Mouse (Mus musculus) retina, postnatal 7 days (tissue): ENCODE results near the gene Muc5ac.
"Not testable (repeated sequence)": the region's sequence is repeated elsewhere in the genome, so short reads cannot be mapped to it uniquely, and the experiment has no call there.

Experiments used
- DNase-seq: peaks from one replicate; pipeline ENCODE4 v3.0.0-alpha.2; 2012; ENCODE audit warnings: low read depth, low spot score

Muc5ac gene

GRCm38 (mm10) chr7:141788677-141789452, at the start of gene Muc5ac:
Muc5ac (plus strand) TSS chr7:141788972.
- DNase-seq: no peak

GRCm38 (mm10) chr7:141747451-141748100, 41.2 kb upstream of the Muc5ac start:
- no peak for DNase-seq

- no peak for DNase-seq
These were observed 36.3 kb upstream of the Muc5ac start for GRCm38 (mm10) chr7:141752513-141752912.

GRCm38 (mm10) chr7:141755831-141756230, 32.9 kb upstream of the Muc5ac start:
- DNase-seq: peak; percentile 65

DNA sequence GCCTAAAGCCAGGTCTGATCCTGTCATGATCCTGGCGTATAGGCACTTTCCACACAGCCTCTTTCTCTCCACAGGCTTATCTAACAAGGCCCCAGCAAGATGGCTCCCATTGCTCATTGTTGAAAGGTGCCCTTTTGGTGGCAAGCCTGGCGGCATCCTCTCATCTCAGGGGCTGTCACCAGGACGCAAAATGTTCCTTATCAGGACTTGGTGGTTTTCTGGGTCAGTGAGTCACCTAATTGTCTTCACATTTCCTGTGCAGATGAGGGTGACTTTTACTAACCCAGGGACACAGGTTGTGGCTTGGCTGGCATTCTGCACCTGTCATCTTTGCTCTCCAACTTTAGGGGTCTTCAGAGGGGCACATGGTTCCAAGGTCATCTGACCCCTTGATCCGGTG, 30.5 kb upstream of the Muc5ac start:
- DNase-seq: no peak

- DNase-seq: no peak
These were observed 18.3 kb upstream of the Muc5ac start for GRCm38 (mm10) chr7:141770521-141770920.

DNA sequence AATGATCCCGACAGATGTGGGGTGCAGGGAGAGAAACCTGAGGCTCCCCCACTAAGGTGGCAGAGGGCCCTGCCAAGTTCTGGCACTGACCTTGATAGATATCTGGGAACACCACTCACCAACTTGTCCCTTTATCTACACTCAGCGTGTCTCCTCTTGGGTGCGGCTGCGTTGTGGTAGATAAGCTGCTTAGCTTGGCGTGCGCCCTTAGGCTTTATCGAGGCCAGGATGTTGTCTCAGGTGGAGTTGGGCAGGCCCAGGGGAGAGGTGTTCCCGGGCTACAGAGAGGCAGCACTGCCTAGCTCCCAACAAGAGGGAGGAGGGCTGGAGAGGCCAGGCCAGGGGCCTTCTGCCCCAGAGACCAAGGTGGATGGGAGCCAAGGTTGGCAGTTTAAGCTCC, 17.8 kb upstream of the Muc5ac start:
- DNase-seq: no peak

- no peak for DNase-seq
These were observed 16.7 kb upstream of the Muc5ac start for GRCm38 (mm10) chr7:141772058-141772557.

GRCm38 (mm10) chr7:141774855-141775254, 13.9 kb upstream of the Muc5ac start:
- DNase-seq: no peak

DNA sequence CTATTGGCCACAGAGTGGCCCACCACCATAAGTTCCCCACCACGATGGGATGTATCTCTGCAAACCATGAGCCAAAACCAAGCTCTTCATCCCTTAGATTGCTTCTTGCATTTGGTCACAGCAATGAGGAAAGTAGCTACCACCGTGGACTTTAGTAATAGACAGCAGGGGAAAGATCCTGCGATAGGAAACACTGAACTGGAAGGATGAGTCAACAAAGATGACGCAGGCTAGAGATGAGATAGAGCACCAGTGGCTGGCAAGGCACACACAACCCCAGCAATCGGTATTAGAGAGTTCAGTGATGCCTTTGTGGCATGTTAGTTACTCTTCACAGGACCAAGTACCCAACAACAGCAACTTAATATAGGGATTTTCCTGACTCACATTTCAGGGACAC, 12.6 kb upstream of the Muc5ac start:
- DNase-seq: no peak

- DNase-seq: no peak
These were observed 5.5 kb downstream of the Muc5ac start for GRCm38 (mm10) chr7:141794251-141794650.

GRCm38 (mm10) chr7:141803206-141803605, 14.4 kb downstream of the Muc5ac start:
- DNase-seq: no peak

GRCm38 (mm10) chr7:141805384-141805783, 16.6 kb downstream of the Muc5ac start:
- no peak for DNase-seq

DNA sequence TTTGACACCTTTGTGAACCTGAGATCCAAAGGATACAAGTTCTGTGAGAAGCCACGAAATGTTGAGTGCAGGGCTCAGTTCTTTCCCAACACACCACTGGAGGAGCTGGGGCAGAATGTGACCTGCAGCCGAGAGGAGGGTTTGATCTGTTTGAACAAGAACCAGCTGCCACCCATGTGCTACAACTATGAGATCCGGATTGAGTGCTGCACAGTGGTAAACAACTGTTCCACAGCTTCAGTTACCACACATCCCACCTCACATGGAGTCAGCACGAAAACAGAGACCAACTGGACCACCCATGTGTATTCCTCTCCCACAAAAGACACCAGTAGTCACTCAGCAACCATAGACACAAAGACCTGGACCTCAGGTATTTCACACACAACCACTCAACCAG, 19.1 kb downstream of the Muc5ac start:
- DNase-seq: not testable (repeated sequence)

DNA sequence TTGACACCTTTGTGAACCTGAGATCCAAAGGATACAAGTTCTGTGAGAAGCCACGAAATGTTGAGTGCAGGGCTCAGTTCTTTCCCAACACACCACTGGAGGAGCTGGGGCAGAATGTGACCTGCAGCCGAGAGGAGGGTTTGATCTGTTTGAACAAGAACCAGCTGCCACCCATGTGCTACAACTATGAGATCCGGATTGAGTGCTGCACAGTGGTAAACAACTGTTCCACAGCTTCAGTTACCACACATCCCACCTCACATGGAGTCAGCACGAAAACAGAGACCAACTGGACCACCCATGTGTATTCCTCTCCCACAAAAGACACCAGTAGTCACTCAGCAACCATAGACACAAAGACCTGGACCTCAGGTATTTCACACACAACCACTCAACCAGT, 21.2 kb downstream of the Muc5ac start:
- not testable (repeated sequence) for DNase-seq

DNA sequence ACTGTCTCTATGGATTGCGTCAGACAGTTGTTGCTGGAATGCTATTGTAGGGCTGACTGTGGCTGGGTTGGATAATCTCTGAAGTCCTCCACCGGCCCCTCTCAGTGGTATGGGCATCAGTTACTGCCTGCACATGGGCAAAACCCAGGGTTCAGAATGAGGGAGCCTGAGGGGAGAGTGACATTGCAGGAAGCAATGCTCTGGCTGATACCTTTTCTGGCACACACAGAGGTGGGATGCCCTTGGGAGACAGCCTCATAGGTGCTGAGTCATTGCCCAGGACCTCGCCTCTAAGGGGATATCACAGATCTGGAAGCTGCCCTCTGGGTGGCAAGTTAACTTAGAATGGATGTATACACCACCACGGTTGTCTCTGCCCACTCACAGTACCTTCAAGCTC, 24.5 kb downstream of the Muc5ac start:
- DNase-seq: no peak

DNA sequence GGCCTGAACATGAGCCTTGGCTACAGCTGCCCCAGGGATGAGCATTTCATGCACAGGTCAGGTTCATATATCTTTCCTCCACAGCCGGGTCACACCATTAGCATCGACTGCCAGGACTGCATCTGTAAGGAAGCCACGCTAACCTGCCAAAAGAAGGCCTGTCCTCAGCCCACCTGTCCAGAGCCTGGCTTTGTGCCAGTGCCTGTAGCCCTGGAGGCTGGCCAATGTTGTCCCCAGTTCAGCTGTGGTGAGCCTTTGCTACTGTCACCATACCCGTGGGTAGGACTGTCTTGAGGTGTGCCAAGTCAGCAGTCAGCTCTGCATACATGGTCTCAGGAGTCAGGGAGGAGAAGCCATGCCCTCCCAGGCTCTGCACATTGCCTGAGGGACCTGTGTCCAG, 26.6 kb downstream of the Muc5ac start:
- DNase-seq: no peak

GRCm38 (mm10) chr7:141817355-141818075, 28.7 kb downstream of the Muc5ac start:
- DNase-seq: peak; percentile 34

- no peak for DNase-seq
These were observed 29.5 kb downstream of the Muc5ac start for GRCm38 (mm10) chr7:141818267-141818666.

DNA sequence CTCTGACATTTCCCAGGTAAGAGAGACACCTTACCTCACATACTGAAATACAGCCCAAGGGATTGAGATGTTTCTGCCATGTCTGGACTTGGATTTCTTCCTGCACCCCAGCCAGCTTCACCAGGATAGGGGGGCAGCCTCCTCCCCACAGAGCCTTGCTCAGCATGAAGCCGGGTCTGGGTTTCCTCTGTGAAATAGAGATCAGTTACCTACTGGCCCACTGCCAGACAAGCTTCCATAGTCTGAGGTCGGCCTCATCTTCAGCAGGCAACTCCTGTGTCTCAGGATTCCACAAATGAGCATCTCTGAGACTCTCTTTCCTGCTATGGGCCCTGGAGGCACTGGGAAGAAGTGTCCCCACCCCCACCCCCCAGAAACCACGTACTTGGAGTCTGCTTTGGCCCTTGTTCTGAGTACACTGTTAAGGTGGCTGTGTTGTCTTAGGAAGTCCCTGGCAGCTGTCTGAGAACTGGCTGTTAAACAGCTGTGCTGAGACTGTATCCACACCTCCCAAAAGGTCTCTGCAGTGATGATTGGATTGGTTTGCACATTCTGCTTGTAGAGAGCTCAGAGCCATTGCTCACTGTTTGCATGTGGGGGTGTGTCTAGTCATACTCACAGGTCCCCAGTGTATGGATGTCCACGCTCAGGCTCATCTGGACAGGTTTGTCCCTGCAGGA, 34.0 kb downstream of the Muc5ac start:
- DNase-seq: no peak

GRCm38 (mm10) chr7:141823699-141824098, 34.9 kb downstream of the Muc5ac start:
- DNase-seq: no peak

- no peak for DNase-seq
These were observed 35.6 kb downstream of the Muc5ac start for GRCm38 (mm10) chr7:141824398-141824797.
